Mouse (Mus musculus) right cerebral cortex, postnatal 14 days (tissue): ENCODE results near the gene Sry.

ENCODE experiments used
- DNase-seq: peaks from one replicate; pipeline ENCODE4 v3.0.0; 2022

Gene Sry

GRCm38 (mm10) chrY:2663558-2663957 lies at the start of gene Sry:
TSS of gene Sry (minus strand) at chrY:2663658.
- DNase-seq: no peak
